Mouse (Mus musculus): ENCODE results near the gene Pabpc4.
"Not testable (repeated sequence)": the region's sequence is repeated elsewhere in the genome, so short reads cannot be mapped to it uniquely, and the experiment has no call there.

Pabpc4 gene

GRCm38 (mm10) chr4:123298980-123299670 is 37.0 kb downstream of the Pabpc4 start:
- peak; percentile 72 to 77 for DNase-seq

- peak; percentile 27 to 29 for DNase-seq
Observed at GRCm38 (mm10) chr4:123305789-123306188, 43.6 kb downstream of the Pabpc4 start.

GRCm38 (mm10) chr4:123306999-123307398 is 44.8 kb downstream of the Pabpc4 start:
- DNase-seq, result no peak

- DNase-seq, result no peak
Observed at GRCm38 (mm10) chr4:123308292-123308691, 46.1 kb downstream of the Pabpc4 start.

- no peak for DNase-seq
Observed at GRCm38 (mm10) chr4:123311845-123312244, 49.7 kb downstream of the Pabpc4 start.

- no peak for DNase-seq
Observed at GRCm38 (mm10) chr4:123313010-123313409, 50.9 kb downstream of the Pabpc4 start.

- no peak for DNase-seq
Observed at GRCm38 (mm10) chr4:123314497-123314896, 52.3 kb downstream of the Pabpc4 start.

GRCm38 (mm10) chr4:123322910-123323309 is 60.8 kb downstream of the Pabpc4 start:
- not testable (repeated sequence) for DNase-seq

GRCm38 (mm10) chr4:123323534-123323933 is 61.4 kb downstream of the Pabpc4 start, which contains the start of gene Oxct2a:
Oxct2a (minus strand) TSS chr4:123323634.
- no peak for DNase-seq

- no peak for DNase-seq
Observed at GRCm38 (mm10) chr4:123326087-123326486, 63.9 kb downstream of the Pabpc4 start.

- DNase-seq, result no peak
Observed at GRCm38 (mm10) chr4:123327630-123328029, 65.5 kb downstream of the Pabpc4 start.

- DNase-seq, result no peak
Observed at GRCm38 (mm10) chr4:123328946-123329345, 66.8 kb downstream of the Pabpc4 start.

- DNase-seq, result no peak
Observed at GRCm38 (mm10) chr4:123331326-123331725, 69.2 kb downstream of the Pabpc4 start.

- not testable (repeated sequence) for DNase-seq
Observed at GRCm38 (mm10) chr4:123331961-123332360, 69.8 kb downstream of the Pabpc4 start.

- DNase-seq, result no peak
Observed at GRCm38 (mm10) chr4:123333151-123333550, 71.0 kb downstream of the Pabpc4 start.

GRCm38 (mm10) chr4:123334177-123334576 is 72.0 kb downstream of the Pabpc4 start:
- no peak for DNase-seq

GRCm38 (mm10) chr4:123335244-123335643 is 73.1 kb downstream of the Pabpc4 start:
- not testable (repeated sequence) for DNase-seq

GRCm38 (mm10) chr4:123335796-123336585 is 73.8 kb downstream of the Pabpc4 start:
- no peak for DNase-seq

GRCm38 (mm10) chr4:123337693-123338092 is 75.5 kb downstream of the Pabpc4 start:
- no peak for DNase-seq

GRCm38 (mm10) chr4:123340232-123340631 is 78.1 kb downstream of the Pabpc4 start:
- no peak for DNase-seq

- DNase-seq, result no peak
Observed at GRCm38 (mm10) chr4:123342091-123342641, 80.0 kb downstream of the Pabpc4 start.

GRCm38 (mm10) chr4:123342642-123343470 is 80.7 kb downstream of the Pabpc4 start, which contains the start of gene Bmp8a:
Bmp8a (minus strand) TSS chr4:123343252.
- DNase-seq, result peak; percentile 51 to 59

- peak; percentile 4 to 10 for DNase-seq
Observed at GRCm38 (mm10) chr4:123343471-123343789, 81.3 kb downstream of the Pabpc4 start.
